Mouse (Mus musculus) liver, embryonic 11.5 days (tissue): ENCODE data around the gene Mad1l1. TPM values are rescaled to one million over a fixed set of nuclear protein-coding genes. Genes with fewer than 3 reads are reported as not detected.

ENCODE experiments used
- ATAC-seq: fragments of 200-750 bp; cut with Nextera tagmentation; replicated peaks from 2 replicates; pipeline ENCODE4 v1.8.0; 2017; ENCODE audit warnings: moderate number of reproducible peaks, mild to moderate bottlenecking, moderate TSS enrichment, moderate library complexity; ENCODE audit not compliant: low FRiP score
- DNase-seq: peaks from one replicate; pipeline ENCODE4 v3.0.0-alpha.2; 2017; ENCODE audit warnings: low spot score
- H3K27ac ChIP-seq: fragments of 300-500 bp; sonication (generic); 2 replicates; pipeline ENCODE4 v1.5.1; 2014; ENCODE audit warnings: mild to moderate bottlenecking, low read depth, low read length, control low read depth
- H3K27me3 ChIP-seq: fragments of 300-500 bp; sonication (generic); replicated peaks from 2 replicates; pipeline ENCODE4 v1.6.1; 2014; ENCODE audit warnings: low read length, mixed read lengths; ENCODE audit not compliant: control insufficient read depth, insufficient read depth
- H3K36me3 ChIP-seq: fragments of 300-500 bp; sonication (generic); 2 replicates; pipeline ENCODE4 v1.6.1; 2014; ENCODE audit warnings: mild to moderate bottlenecking, low read length, moderate library complexity, mixed read lengths; ENCODE audit not compliant: control insufficient read depth, insufficient read depth
- H3K4me1 ChIP-seq: fragments of 300-500 bp; sonication (generic); replicated peaks from 2 replicates; pipeline ENCODE4 v1.6.1; 2014; ENCODE audit warnings: low read length, mixed read lengths; ENCODE audit not compliant: control insufficient read depth, insufficient read depth
- H3K4me2 ChIP-seq: fragments of 300-500 bp; sonication (generic); 2 replicates; pipeline ENCODE4 v1.6.1; 2014; ENCODE audit warnings: mild to moderate bottlenecking, control low read depth, moderate library complexity
- H3K4me3 ChIP-seq: fragments of 300-500 bp; sonication (generic); 2 replicates; pipeline ENCODE4 v1.5.1; 2014; ENCODE audit warnings: low read depth, low read length, control low read depth
- H3K9ac ChIP-seq: fragments of 300-500 bp; sonication (generic); 2 replicates; pipeline ENCODE4 v1.6.1; 2014; ENCODE audit warnings: low read depth, low read length, control low read depth
- H3K9me3 ChIP-seq: fragments of 300-500 bp; sonication (generic); 2 replicates; pipeline ENCODE4 v1.6.1; 2016; ENCODE audit warnings: low read length, inconsistent platforms, mixed read lengths; ENCODE audit not compliant: control insufficient read depth
- WGBS: fragments of 180-500 bp; shearing (Covaris S2); extraction: QIAGEN DNeasy Blood & Tissue Kit; methylation state at CpG from one replicate; pipeline ENCODE4 v1.1.7; 2014; 5-methylcytosine and 5-hydroxymethylcytosine counted together
- polyA plus RNA-seq: library from polyadenylated mRNA; unstranded; fragments of >200 nt; fragmentation: Nextera tagmentation; extraction: Ambion mirVana; gene quantifications from 2 replicates; pipeline ENCODE4 v1.2.1, GENCODE M21; 2014

The Mad1l1 gene
- polyA plus RNA-seq, 1 experiment from 2014 or later, result 43.0 TPM

DNA sequence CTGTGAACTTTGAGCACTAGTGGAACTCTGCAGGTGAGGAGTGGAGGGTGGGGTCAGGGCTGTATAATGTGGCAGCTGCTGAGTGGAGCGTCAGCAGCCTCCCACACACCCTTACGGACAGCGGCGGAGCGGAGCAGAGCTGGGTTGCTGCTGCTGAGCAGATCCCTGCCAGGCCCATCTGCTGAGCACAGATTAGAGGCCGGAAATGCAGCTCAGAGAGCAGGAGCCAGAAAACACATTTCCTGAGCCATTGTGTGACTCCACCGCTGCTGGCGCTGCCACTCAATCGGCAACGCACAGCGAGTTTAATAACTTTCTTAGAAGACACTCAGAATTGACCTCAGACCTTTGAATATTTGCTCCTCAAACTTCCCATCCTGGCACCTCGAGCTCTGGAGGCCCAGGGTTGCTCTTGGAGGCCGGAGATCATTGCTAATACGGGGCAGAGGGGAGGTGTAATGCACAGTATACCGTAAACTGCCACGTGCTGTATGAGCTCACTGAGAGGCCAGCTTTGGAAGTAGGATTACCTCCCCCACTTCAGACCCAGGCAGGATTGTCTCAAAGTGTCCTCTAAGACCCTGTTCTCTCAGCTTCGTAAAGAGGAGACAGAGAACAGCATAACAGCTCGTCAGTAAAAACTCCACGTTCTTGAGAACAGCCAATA is 112.5 kb downstream of the Mad1l1 start:
- Histone ChIP-seq H3K4me1 (peaks cover 35% of the 10 kb centered on the region), H3K4me3 (peak overlapping the region; percentile 21; the same call in 1 of the 2 replicates), H3K27me3 (no peaks in the 10 kb centered on the region), H3K9ac (peak overlapping the region; percentile 55), H3K4me2 (peak overlapping the region; percentile 66), H3K36me3 (no peaks in the 10 kb centered on the region), H3K9me3 (no peaks in the 10 kb centered on the region), H3K27ac (peak overlapping the region; percentile 92)
- ATAC-seq (peak; percentile 99), DNase-seq (peak; percentile 73)
- WGBS, result 17% methylated on average over 19 of the region's 19 CpGs

DNA sequence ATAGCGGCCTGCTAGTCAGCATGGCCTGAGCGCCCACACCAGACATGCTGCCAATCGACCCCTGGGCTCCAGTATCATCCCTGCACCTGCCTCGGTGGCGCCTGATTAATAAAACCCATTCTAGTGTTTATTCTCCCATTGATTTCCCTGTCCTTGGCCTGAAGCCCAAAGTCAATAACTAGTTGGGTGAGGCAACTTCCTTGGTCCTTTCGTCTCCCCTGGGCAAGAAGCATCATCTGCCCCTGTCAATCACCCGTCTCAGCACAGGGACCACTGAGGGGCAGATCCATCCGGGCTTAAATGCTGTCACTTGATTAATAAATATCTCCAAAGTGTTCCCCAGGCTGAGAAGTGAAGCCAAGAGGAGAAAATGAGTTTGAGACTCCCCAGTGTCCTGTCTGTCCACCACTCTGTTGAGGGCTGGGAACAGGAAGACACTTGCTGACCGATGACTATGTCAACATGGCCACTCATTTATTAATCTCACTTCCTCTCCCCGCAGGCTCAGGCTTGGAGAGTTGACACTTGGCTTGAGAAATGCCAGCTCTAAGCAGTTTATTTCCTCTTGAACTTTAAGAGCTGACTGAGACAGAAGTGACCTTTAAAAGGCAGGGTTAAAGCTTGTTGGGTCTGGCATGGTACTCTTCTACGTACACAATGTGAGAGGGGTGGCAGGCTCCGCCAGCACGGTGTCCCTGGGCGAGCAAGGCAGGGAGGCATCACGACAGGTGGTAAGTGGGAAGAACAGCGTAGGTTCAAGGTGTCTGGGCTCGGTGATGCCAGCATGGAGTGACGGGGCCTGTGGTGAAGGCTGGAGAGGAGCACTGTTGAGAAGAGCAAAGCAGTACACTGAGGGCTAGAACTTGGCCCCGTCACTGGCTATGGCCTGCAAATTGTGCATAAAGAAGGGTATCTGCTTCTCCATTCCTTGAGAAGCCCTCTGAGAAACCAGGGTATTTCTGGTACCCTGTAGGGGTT is 114.3 kb downstream of the Mad1l1 start:
- H3K4me1 ChIP-seq, result peaks cover 35% of the 10 kb centered on the region
- no peaks in the 10 kb centered on the region for H3K27me3 ChIP-seq
- DNase-seq (no peak), ATAC-seq (no peak)
- WGBS, result 75% methylated on average over 19 of the region's 19 CpGs
- peak overlapping the region; percentile 38; the same call in 1 of the 2 replicates for H3K27ac ChIP-seq
- no peaks in the 10 kb centered on the region for H3K36me3 ChIP-seq
- no peaks in the 10 kb centered on the region for H3K9me3 ChIP-seq
- H3K4me2 ChIP-seq, result no peak overlapping the region
- H3K4me3 ChIP-seq, result no peak overlapping the region
- no peak overlapping the region for H3K9ac ChIP-seq

DNA sequence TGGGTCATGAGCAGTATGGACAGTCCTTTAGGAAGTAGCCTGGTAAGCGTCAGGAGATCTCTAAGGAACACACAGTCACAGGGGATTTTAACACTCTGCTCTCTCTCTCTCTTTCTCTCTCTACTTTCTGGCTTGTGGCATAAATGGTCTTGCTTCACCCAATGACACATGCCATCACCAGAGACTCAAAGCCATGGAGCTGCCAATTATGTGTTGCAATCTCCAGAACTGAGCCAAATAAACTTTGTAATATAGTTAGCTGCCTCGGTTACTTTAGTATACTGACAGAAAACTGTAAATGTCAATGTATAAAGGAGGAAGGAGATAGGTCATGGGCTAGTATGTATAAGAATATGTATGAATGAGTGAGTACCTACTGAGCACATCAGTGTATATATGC is 115.4 kb downstream of the Mad1l1 start:
- Histone ChIP-seq H3K36me3 (no peaks in the 10 kb centered on the region), H3K27me3 (no peaks in the 10 kb centered on the region), H3K27ac (no peak overlapping the region), H3K4me3 (no peak overlapping the region), H3K9ac (no peak overlapping the region), H3K4me1 (peaks cover 35% of the 10 kb centered on the region), H3K9me3 (no peaks in the 10 kb centered on the region), H3K4me2 (no peak overlapping the region)
- DNase-seq (no peak), ATAC-seq (no peak)
- WGBS, result 87% methylated on average over 2 of the region's 2 CpGs

DNA sequence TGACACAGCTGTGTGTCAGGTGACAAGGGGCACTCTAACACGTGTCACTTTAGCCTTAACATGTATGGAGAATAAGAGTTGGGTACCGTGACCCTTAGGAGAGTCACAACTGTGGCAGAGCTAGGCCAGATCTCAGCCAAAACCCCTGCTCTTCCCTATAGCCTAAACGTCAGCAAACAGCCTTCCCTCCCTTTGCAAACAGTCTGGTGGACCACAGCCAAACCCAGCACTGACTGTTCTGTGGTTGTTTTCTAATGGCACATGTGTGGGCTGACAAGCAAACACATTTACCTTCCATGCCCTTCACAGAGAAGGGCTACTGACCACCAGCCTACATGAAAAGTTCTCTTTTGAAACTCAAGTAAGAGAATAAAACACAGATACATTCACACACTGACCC is 116.9 kb downstream of the Mad1l1 start:
- WGBS, result 74% methylated on average over 3 of the region's 3 CpGs
- ATAC-seq (no peak), DNase-seq (no peak)
- H3K27ac ChIP-seq, result no peak overlapping the region
- no peaks in the 10 kb centered on the region for H3K9me3 ChIP-seq
- no peak overlapping the region for H3K4me3 ChIP-seq
- H3K4me2 ChIP-seq, result no peak overlapping the region
- no peaks in the 10 kb centered on the region for H3K36me3 ChIP-seq
- H3K9ac ChIP-seq, result no peak overlapping the region
- H3K4me1 ChIP-seq, result peaks cover 27% of the 10 kb centered on the region
- H3K27me3 ChIP-seq, result no peaks in the 10 kb centered on the region

DNA sequence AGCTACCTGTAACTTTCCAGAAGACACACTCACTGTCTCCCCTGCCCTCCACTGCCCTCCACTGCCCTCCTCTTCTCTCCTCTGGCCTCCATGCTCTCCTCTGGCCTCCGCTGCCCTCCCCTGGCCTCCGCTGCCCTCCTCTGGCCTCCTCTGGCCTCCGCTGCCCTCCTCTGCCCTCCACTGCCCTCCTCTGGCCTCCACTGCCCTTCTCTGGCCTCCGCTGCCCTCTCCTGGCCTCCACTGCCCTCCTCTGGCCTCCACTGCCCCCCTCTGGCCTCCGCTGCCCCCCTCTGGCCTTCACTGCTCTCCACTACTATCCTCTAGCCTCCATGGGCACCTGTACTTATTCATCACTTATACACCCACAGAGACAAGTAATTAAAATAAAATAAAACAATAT is 117.3 kb downstream of the Mad1l1 start:
- no peak for ATAC-seq
- no peak overlapping the region for H3K27ac ChIP-seq

DNA sequence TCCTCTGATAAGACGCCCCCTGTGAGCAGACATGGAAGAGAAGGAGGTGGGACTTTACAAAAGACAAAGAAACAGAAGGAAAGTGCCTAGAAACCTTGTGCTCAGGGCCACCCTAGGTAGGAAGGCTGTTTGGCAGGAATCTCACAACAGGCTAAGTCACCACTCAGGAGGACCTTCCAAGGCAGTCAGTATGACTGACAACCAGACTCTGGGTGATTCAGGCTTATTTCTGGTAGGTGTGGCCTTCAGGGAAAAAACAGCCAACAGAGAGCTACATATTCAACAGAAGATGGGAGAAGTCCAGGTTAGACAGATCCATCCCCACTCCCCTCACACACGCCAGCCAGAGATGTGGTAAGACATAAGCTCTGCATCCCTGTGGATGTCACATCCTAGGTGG is 118.9 kb downstream of the Mad1l1 start:
- ATAC-seq (no peak), DNase-seq (no peak)
- no peaks in the 10 kb centered on the region for H3K9me3 ChIP-seq
- 73% methylated on average over 2 of the region's 2 CpGs for WGBS
- 0 out of 2 replicates have a peak, but pooled peaks cover 2% of the 10 kb centered on the region for H3K36me3 ChIP-seq
- H3K27ac ChIP-seq, result no peak overlapping the region
- no peak overlapping the region for H3K4me2 ChIP-seq
- H3K9ac ChIP-seq, result no peak overlapping the region
- H3K4me3 ChIP-seq, result no peak overlapping the region
- H3K4me1 ChIP-seq, result peaks cover 8% of the 10 kb centered on the region; the same call in 1 of the 2 replicates
- H3K27me3 ChIP-seq, result no peaks in the 10 kb centered on the region

More for the DNA sequence above, 117.3 kb downstream of the Mad1l1 start:
- Histone ChIP-seq H3K4me3 (no peak overlapping the region), H3K9ac (no peak overlapping the region), H3K4me1 (peaks cover 23% of the 10 kb centered on the region), H3K27me3 (no peaks in the 10 kb centered on the region), H3K9me3 (no peaks in the 10 kb centered on the region), H3K4me2 (no peak overlapping the region), H3K36me3 (no peaks in the 10 kb centered on the region)
- 92% methylated on average over 5 of the region's 5 CpGs for WGBS
- no peak for DNase-seq

DNA sequence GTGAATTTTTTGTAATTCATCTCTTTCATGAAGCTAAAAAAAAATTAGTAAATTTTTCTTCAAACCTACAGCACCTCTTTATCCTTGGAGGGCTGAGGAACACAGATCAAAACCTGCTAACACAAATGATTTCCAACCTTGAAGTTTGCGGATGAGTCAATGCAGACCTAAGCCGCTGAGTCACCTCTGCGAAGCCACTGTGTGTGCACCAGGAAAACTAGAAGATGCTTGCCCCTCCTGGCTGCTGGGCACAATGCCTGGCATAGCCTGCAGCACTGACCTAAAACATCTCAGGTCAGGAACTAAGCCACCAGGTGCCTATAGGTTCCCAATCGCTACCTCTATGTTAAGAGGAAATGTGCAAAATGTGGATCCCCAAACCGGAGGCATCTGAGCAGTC is 119.8 kb downstream of the Mad1l1 start:
- Histone ChIP-seq H3K27ac (no peak overlapping the region), H3K4me3 (no peak overlapping the region), H3K9ac (no peak overlapping the region), H3K4me2 (no peak overlapping the region), H3K4me1 (0 out of 2 replicates have a peak, but pooled peaks cover 2% of the 10 kb centered on the region), H3K36me3 (0 out of 2 replicates have a peak, but pooled peaks cover 2% of the 10 kb centered on the region), H3K27me3 (no peaks in the 10 kb centered on the region), H3K9me3 (no peaks in the 10 kb centered on the region)
- DNase-seq (no peak), ATAC-seq (no peak)
- 90% methylated on average over 5 of the region's 5 CpGs for WGBS

DNA sequence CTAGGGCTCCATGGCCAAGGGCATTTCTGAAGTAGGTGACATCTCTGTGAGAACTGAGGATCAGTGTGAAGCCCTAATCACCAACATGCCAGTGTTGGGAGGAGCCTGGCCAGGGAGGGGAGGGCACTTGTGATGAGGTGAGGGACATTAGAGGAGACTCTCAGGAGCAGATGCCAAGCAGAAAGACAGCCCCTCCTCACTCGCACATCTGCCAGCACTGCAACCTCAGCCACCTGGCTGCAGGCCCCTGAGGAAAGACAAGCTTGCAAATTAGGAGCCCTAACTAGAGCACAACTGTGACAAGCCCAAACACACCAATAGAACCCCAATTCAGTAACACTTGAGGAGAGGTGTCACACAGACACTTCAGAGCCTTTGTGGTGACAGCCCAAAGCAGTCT is 120.2 kb downstream of the Mad1l1 start:
- no peaks in the 10 kb centered on the region for H3K4me1 ChIP-seq
- WGBS, result 82% methylated on average over 1 of the region's 1 CpGs
- ATAC-seq (no peak), DNase-seq (no peak)
- H3K36me3 ChIP-seq, result 0 out of 2 replicates have a peak, but pooled peaks cover 2% of the 10 kb centered on the region
- H3K27me3 ChIP-seq, result no peaks in the 10 kb centered on the region
- no peak overlapping the region for H3K27ac ChIP-seq
- no peak overlapping the region for H3K4me2 ChIP-seq
- no peak overlapping the region for H3K4me3 ChIP-seq
- no peak overlapping the region for H3K9ac ChIP-seq
- no peaks in the 10 kb centered on the region for H3K9me3 ChIP-seq
